Mouse (Mus musculus): ENCODE measurements around the gene Smg6. TPM values are rescaled to one million over a fixed set of nuclear protein-coding genes. Genes with fewer than 3 reads are reported as not detected.
"Not testable (repeated sequence)": the region's sequence is repeated elsewhere in the genome, so short reads cannot be mapped to it uniquely, and the experiment has no call there.

Smg6 gene
- polyA plus RNA-seq, 1 experiment from 2014 or later: 15.8 TPM

DNA sequence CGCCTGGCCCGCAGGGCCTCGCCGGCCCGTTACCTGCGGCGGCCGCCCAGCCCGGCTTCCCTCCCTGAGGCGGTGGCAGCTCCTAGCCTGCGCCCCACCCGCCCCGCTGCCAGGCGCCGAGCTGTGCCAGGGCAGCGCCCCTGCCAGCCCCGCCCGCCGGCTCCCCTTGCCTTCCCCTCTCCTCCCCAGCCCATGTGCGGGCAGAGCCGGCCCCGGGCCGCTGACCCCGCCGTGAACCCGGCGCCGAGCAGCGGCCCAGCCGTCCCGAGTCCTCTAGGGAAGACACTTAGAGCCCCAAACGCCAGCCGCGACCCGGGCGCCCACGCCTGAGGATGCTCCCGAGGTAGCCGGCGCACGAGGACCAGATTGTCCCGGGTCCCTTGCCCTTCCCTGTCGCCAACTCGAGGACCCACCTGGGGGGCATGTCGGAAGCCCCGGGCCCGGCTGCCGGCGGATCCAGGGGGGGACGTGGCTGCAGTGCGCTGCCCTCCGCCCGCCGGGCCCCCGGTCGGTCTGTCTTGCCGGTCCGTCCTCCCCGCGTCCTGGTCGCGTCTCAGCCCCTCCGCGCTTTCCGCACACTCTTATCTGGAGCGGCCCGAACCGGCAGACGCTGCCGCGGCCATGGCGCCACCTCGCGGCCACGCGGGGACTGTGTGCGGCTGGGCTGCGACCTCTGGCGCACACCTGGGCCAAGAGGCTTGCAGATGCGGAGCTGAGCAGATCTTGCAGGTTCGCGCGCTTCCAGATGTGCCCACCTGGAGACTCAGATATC is 243.2 kb downstream of the Smg6 start:
- peak; percentile 46; the same call in 1 of the 2 replicates for ATAC-seq (ENCODE audit: insufficient read depth, low FRiP score)
- Histone ChIP-seq H3K27ac (ENCODE audit: low read length) (peak overlapping the region; percentile 94), H3K4me3 (replicated peaks; ENCODE audit: low read length) (peak overlapping the region; percentile 73), H3K9me3 (replicated peaks; ENCODE audit: control insufficient read depth, low read length) (no peaks in the 10 kb centered on the region), H3K4me2 (ENCODE audit: low read depth, low read length) (peak overlapping the region; percentile 88), H3K4me1 (ENCODE audit: control insufficient read depth, insufficient read depth, low read length) (peaks cover 46% of the 10 kb centered on the region), H3K9ac (ENCODE audit: low read length) (peak overlapping the region; percentile 86), H3K27me3 (ENCODE audit: control insufficient read depth, insufficient read depth, low read length) (peaks cover 34% of the 10 kb centered on the region), H3K36me3 (ENCODE audit: control insufficient read depth, insufficient read depth, low read length) (no peaks in the 10 kb centered on the region)
- WGBS: under 1% methylated on average over 82 of the region's 83 CpGs

- Histone ChIP-seq H3K9ac (ENCODE audit: low read length) (peak within 1 kb of the TSS; percentile 86), H3K4me1 (ENCODE audit: control insufficient read depth, insufficient read depth, low read length) (peaks cover 44% of the 10 kb centered on the region), H3K36me3 (ENCODE audit: control insufficient read depth, insufficient read depth, low read length) (no peaks in the 10 kb centered on the region), H3K27ac (ENCODE audit: low read length) (peak within 1 kb of the TSS; percentile 94), H3K9me3 (replicated peaks; ENCODE audit: control insufficient read depth, low read length) (no peaks in the 10 kb centered on the region), H3K4me2 (ENCODE audit: low read depth, low read length) (peak within 1 kb of the TSS; percentile 88), H3K27me3 (ENCODE audit: control insufficient read depth, insufficient read depth, low read length) (peaks cover 34% of the 10 kb centered on the region), H3K4me3 (replicated peaks; ENCODE audit: low read length) (peak within 1 kb of the TSS; percentile 73)
- WGBS: 4% methylated on average over 23 of the region's 23 CpGs
- no peak for ATAC-seq (ENCODE audit: insufficient read depth, low FRiP score)
Measured at GRCm38 (mm10) chr11:75169405-75170080, 243.9 kb downstream of the Smg6 start, which contains the start of gene Hic1. Gene Hic1 (minus strand): TSS chr11:75169519.

DNA sequence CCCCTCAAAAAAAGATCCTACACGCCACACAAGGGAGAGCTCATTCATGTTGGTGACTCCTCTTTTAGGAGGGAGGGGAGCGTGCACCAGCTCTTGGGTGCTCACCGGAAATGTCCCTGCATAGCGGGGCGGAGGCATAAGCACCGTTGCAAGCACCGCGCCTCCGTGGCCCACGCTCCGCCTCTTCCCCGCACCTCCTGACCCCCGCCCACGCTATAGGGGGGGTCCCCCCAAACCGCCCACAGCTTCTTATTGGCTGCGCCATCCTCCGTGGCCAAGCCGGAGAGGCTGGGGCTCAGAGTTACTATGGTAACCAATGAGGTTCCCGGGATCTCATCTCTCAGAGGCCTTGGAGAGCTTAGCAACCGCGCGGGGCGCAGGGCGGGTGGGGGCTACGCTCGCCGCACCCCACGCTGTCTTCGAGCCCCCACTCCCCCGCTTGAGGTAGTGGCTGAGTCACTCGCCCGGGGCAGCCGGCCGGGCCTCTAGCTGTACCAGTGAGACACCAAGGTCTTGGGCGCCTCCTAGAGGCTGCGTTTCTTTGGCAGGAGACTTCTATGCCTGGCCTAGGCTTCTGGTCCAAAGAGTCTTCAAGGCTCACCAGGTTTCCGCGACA is 244.6 kb downstream of the Smg6 start:
- Histone ChIP-seq H3K36me3 (ENCODE audit: control insufficient read depth, insufficient read depth, low read length) (no peaks in the 10 kb centered on the region), H3K4me2 (ENCODE audit: low read depth, low read length) (peak overlapping the region; percentile 88), H3K9me3 (replicated peaks; ENCODE audit: control insufficient read depth, low read length) (no peaks in the 10 kb centered on the region), H3K9ac (ENCODE audit: low read length) (peak overlapping the region; percentile 86), H3K27ac (ENCODE audit: low read length) (peak overlapping the region; percentile 94), H3K27me3 (ENCODE audit: control insufficient read depth, insufficient read depth, low read length) (peaks cover 34% of the 10 kb centered on the region), H3K4me3 (replicated peaks; ENCODE audit: low read length) (peak overlapping the region; percentile 73), H3K4me1 (ENCODE audit: control insufficient read depth, insufficient read depth, low read length) (peaks cover 39% of the 10 kb centered on the region)
- under 1% methylated on average over 38 of the region's 38 CpGs for WGBS
- peak; percentile 45 for ATAC-seq (ENCODE audit: insufficient read depth, low FRiP score)

DNA sequence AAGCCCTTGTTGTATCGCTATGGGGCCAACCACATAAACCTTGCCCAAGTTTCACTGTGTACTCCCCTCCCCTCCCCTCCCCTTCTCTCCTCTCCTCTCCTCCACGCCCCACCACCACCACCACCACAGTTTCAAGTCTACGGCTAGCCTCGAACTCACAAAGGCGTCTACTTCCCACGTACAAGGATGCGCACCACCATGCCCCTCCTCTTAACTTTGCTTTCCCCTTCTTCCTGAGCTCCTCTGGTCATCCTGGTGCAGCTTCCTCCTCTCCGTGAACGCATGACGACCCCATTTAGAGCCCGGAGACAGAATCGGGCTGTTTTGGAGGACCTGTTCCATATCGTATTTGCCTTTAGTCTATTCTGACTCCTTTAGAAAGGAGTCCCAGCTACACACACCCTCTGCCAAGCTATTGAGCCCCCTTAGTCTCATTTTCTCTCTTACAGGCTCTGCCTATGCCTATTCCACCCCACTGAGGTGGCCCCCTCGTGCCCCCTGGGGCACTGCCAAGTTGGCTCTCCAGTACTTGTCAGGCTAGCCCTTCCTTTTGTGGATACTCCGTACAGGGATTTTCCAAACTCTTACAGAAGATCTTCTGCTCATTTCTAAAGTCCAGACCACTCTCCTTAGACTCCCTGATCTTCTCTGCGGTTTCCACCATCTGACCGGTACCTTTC is 245.7 kb downstream of the Smg6 start:
- ATAC-seq (ENCODE audit: insufficient read depth, low FRiP score): no peak
- H3K36me3 ChIP-seq (ENCODE audit: control insufficient read depth, insufficient read depth, low read length): no peaks in the 10 kb centered on the region
- H3K9me3 ChIP-seq (replicated peaks; ENCODE audit: control insufficient read depth, low read length): no peaks in the 10 kb centered on the region
- no peak overlapping the region for H3K4me2 ChIP-seq (ENCODE audit: low read depth, low read length)
- no peak overlapping the region for H3K4me3 ChIP-seq (replicated peaks; ENCODE audit: low read length)
- H3K27me3 ChIP-seq (ENCODE audit: control insufficient read depth, insufficient read depth, low read length): peaks cover 28% of the 10 kb centered on the region
- no peak overlapping the region for H3K27ac ChIP-seq (ENCODE audit: low read length)
- WGBS: 14% methylated on average over 17 of the region's 17 CpGs
- H3K4me1 ChIP-seq (ENCODE audit: control insufficient read depth, insufficient read depth, low read length): peaks cover 30% of the 10 kb centered on the region
- no peak overlapping the region for H3K9ac ChIP-seq (ENCODE audit: low read length)

DNA sequence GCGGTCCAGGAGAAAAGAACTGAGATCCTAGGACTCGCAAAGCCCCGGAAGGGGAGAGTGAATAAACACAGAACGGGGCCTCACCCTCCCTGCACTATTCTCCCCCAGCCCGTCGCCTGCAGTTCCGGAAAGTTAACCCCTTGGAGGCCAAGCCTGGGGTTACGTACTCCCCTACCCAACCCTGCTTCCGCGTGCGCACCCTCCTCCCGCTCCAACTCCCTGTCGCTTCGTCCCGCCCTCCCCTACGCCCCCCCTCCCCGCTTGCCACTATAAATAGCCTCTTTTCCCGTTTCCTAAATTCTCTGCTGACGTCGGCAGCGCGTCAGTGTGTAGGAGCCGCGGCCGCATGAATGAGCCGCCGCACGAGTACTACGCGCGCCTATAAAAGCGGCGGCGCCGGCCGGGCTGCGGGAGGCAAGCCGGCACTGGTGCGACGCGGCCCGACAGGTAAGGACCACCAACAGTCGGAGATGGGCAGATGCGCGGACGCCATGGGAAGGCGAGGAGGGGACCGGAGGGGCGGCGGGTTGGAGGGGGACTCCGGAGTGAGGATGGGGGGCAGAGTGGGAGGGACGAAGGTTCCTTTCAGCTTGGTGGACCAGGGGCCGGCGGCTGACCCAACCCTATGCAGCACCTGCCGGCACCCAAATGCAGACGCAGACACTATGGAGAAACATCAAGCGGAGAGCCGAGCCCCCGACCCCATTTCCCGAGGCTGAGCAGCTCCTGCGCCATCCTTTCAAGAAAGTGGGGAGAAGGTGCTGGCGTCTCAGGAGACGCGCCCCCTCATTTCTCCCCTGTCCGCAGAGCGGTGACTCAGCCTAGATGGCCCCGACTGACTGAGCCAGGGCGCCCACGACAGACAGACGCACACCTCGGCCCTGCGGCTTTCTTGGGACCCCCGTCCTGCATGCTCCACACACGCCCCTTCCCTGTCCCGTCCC is 246.8 kb downstream of the Smg6 start:
- under 1% methylated on average over 75 of the region's 75 CpGs for WGBS
- H3K27ac ChIP-seq (ENCODE audit: low read length): no peak overlapping the region
- peaks cover 26% of the 10 kb centered on the region for H3K27me3 ChIP-seq (ENCODE audit: control insufficient read depth, insufficient read depth, low read length)
- ATAC-seq (ENCODE audit: insufficient read depth, low FRiP score): no peak
- H3K4me2 ChIP-seq (ENCODE audit: low read depth, low read length): peak overlapping the region; percentile 96
- H3K9ac ChIP-seq (ENCODE audit: low read length): peak overlapping the region; percentile 3; the same call in 1 of the 2 replicates
- H3K36me3 ChIP-seq (ENCODE audit: control insufficient read depth, insufficient read depth, low read length): no peaks in the 10 kb centered on the region
- no peaks in the 10 kb centered on the region for H3K9me3 ChIP-seq (replicated peaks; ENCODE audit: control insufficient read depth, low read length)
- H3K4me1 ChIP-seq (ENCODE audit: control insufficient read depth, insufficient read depth, low read length): peaks cover 24% of the 10 kb centered on the region
- peak overlapping the region; percentile 66 for H3K4me3 ChIP-seq (replicated peaks; ENCODE audit: low read length)

DNA sequence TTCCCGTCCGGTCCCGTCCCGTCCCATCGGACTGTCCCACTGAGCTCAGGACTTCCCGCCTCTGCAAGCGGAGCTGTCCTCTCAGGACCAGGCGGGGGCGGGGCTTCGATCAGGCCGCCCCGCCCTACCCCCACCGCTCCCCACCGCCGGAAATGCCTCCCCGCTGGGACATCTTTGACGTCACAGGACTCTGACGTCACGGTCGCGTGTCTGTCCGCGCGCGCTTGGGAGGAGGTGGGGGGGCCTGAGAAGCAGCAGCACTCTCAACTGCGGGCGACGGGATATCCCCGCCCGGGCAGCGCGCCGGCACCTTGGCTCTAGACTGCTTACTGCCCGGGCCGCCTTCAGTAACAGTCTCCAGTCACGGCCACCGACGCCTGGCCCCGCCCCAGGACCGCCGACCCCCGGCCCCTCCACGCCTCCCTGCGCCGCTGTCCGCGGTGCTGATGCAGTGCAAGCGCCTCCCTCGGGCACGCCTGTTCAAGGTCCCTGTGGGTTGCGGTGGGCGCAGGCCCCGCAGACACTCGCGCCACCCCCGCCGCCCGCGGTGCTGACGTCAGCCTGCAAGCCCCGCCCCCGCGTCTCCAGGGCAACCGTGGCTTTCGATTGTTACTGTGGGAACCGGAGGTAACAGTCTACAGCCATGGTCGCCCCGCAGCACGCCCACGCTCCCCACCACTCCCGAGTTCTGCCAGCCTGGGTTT is 247.6 kb downstream of the Smg6 start:
- ATAC-seq (ENCODE audit: insufficient read depth, low FRiP score): peak; percentile 69
- peak overlapping the region; percentile 96 for H3K4me2 ChIP-seq (ENCODE audit: low read depth, low read length)
- peak overlapping the region; percentile 63; the same call in 1 of the 2 replicates for H3K9ac ChIP-seq (ENCODE audit: low read length)
- H3K36me3 ChIP-seq (ENCODE audit: control insufficient read depth, insufficient read depth, low read length): no peaks in the 10 kb centered on the region
- under 1% methylated on average over 71 of the region's 71 CpGs for WGBS
- H3K27ac ChIP-seq (ENCODE audit: low read length): no peak overlapping the region
- H3K9me3 ChIP-seq (replicated peaks; ENCODE audit: control insufficient read depth, low read length): no peaks in the 10 kb centered on the region
- H3K27me3 ChIP-seq (ENCODE audit: control insufficient read depth, insufficient read depth, low read length): peaks cover 23% of the 10 kb centered on the region
- peaks cover 30% of the 10 kb centered on the region for H3K4me1 ChIP-seq (ENCODE audit: control insufficient read depth, insufficient read depth, low read length)
- peak overlapping the region; percentile 66 for H3K4me3 ChIP-seq (replicated peaks; ENCODE audit: low read length)

GRCm38 (mm10) chr11:75173799-75174165 is 248.2 kb downstream of the Smg6 start:
- Histone ChIP-seq H3K36me3 (ENCODE audit: control insufficient read depth, insufficient read depth, low read length) (no peaks in the 10 kb centered on the region), H3K9me3 (replicated peaks; ENCODE audit: control insufficient read depth, low read length) (no peaks in the 10 kb centered on the region), H3K27me3 (ENCODE audit: control insufficient read depth, insufficient read depth, low read length) (peaks cover 23% of the 10 kb centered on the region), H3K9ac (ENCODE audit: low read length) (no peak overlapping the region), H3K4me3 (replicated peaks; ENCODE audit: low read length) (peak overlapping the region; percentile 66), H3K27ac (ENCODE audit: low read length) (no peak overlapping the region), H3K4me1 (ENCODE audit: control insufficient read depth, insufficient read depth, low read length) (peaks cover 30% of the 10 kb centered on the region), H3K4me2 (ENCODE audit: low read depth, low read length) (peak overlapping the region; percentile 96)
- no peak for ATAC-seq (ENCODE audit: insufficient read depth, low FRiP score)
- 3% methylated on average over 15 of the region's 15 CpGs for WGBS

DNA sequence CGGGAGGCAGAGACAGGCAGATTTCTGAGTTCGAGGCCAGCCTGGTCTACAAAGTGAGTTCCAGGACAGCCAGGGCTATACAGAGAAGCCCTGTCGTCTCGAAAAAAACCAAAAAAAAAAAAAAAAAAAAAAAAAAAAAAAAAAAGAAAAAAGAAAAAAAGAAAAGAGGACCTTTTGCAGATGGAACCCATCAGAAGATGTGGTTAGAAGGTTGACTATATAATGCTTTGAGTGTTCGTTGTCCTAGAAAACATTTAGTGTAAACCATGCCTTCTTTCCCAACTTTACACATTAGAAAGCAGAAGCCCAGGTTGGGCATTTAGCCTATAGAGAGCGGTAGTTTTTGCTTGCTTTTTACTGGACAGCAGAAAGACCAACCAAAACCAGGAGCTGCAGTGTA is 249.0 kb downstream of the Smg6 start:
- ATAC-seq (ENCODE audit: insufficient read depth, low FRiP score); H3K4me2 ChIP-seq (ENCODE audit: low read depth, low read length); H3K9ac ChIP-seq (ENCODE audit: low read length); H3K27ac ChIP-seq (ENCODE audit: low read length); H3K4me3 ChIP-seq (replicated peaks; ENCODE audit: low read length); H3K9me3 ChIP-seq (replicated peaks; ENCODE audit: control insufficient read depth, low read length); H3K36me3 ChIP-seq (ENCODE audit: control insufficient read depth, insufficient read depth, low read length): not testable (repeated sequence)
- 69% methylated on average over 6 of the region's 6 CpGs for WGBS
- Histone ChIP-seq H3K27me3 (ENCODE audit: control insufficient read depth, insufficient read depth, low read length) (peaks cover 23% of the 10 kb centered on the region), H3K4me1 (ENCODE audit: control insufficient read depth, insufficient read depth, low read length) (peaks cover 28% of the 10 kb centered on the region)
